Mouse (Mus musculus) embryonic facial prominence, embryonic 11.5 days (tissue): ENCODE data around the gene 4632433K11Rik. TPM values are rescaled to one million over a fixed set of nuclear protein-coding genes. Genes with fewer than 3 reads are reported as not detected.

Source experiments
- ATAC-seq: fragments of 200-750 bp; cut with Nextera tagmentation; replicated peaks from 2 replicates; pipeline ENCODE4 v1.8.0; 2017; ENCODE audit warnings: low read depth; ENCODE audit not compliant: insufficient number of reproducible peaks, low FRiP score, low TSS enrichment
- DNase-seq: peaks from one replicate; pipeline ENCODE4 v3.0.0-alpha.2; 2015; ENCODE audit warnings: low spot score
- H3K27ac ChIP-seq: fragments of 300-500 bp; sonication (generic); replicated peaks from 2 replicates; pipeline ENCODE4 v1.5.1; 2014; ENCODE audit warnings: mild to moderate bottlenecking, low read depth, low read length, control low read depth
- H3K27me3 ChIP-seq: fragments of 300-500 bp; sonication (generic); 2 replicates; pipeline ENCODE4 v1.6.1; 2014; ENCODE audit warnings: mild to moderate bottlenecking, low read length, moderate library complexity, mixed read lengths; ENCODE audit not compliant: control insufficient read depth, insufficient read depth
- H3K36me3 ChIP-seq: fragments of 300-500 bp; sonication (generic); replicated peaks from 2 replicates; pipeline ENCODE4 v1.6.1; 2014; ENCODE audit warnings: low read depth, mild to moderate bottlenecking, low read length, moderate library complexity, mixed read lengths; ENCODE audit not compliant: control insufficient read depth, insufficient read depth
- H3K4me1 ChIP-seq: fragments of 300-500 bp; sonication (generic); 2 replicates; pipeline ENCODE4 v1.6.1; 2014; ENCODE audit warnings: low read length, mixed read lengths; ENCODE audit not compliant: control insufficient read depth, insufficient read depth
- H3K4me2 ChIP-seq: fragments of 300-500 bp; sonication (generic); 2 replicates; pipeline ENCODE4 v1.6.1; 2014; ENCODE audit warnings: low read depth, mild to moderate bottlenecking, control low read depth, low read length, moderate library complexity
- H3K4me3 ChIP-seq: fragments of 300-500 bp; sonication (generic); 2 replicates; pipeline ENCODE4 v1.5.1; 2014; ENCODE audit warnings: low read depth, low read length, control low read depth
- H3K9ac ChIP-seq: fragments of 300-500 bp; sonication (generic); replicated peaks from 2 replicates; pipeline ENCODE4 v1.6.1; 2014; ENCODE audit warnings: mild to moderate bottlenecking, control low read depth, low read length
- H3K9me3 ChIP-seq: fragments of 300-500 bp; sonication (generic); replicated peaks from 2 replicates; pipeline ENCODE4 v1.6.1; 2016; ENCODE audit warnings: mild to moderate bottlenecking, low read length, inconsistent platforms, mixed read lengths; ENCODE audit not compliant: control insufficient read depth
- WGBS: fragments of 180-500 bp; shearing (Covaris S2); extraction: QIAGEN DNeasy Blood & Tissue Kit; methylation state at CpG from one replicate; pipeline ENCODE4 v1.1.7; 2014; 5-methylcytosine and 5-hydroxymethylcytosine counted together
- polyA plus RNA-seq: library from polyadenylated mRNA; unstranded; fragments of >200 nt; fragmentation: Nextera tagmentation; extraction: Ambion mirVana; gene quantifications from 2 replicates; pipeline ENCODE4 v1.2.1, GENCODE M21; 2014

4632433K11Rik gene
- not detected in 2 replicates for polyA plus RNA-seq

DNA sequence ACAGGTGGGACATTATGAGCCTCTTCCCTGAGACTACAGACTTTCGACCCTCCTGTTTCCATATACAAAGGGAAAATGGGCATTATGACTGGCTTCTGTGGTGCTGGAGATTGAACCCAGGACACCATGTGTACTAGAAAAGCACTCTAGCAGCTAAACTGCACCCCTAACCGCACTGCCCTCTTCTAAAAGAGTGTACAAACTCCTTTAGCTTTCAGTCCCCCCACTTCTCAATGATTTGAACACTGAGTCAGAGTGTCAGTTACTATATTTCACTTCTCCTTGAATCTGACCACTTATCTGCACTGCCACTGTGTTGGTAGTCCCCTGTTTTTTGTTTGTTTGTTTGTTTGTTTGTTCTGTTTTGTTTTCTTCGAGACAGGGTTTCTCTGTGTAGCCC is at the start of gene 4632433K11Rik:
Gene 4632433K11Rik (plus strand): TSS at position 301 of the 400 bp plus-strand sequence.
- ATAC-seq = no peak
- H3K36me3 ChIP-seq = peaks cover 44% of the 10 kb centered on the region
- no peak for DNase-seq
- no peak within 1 kb of the TSS for H3K27ac ChIP-seq
- H3K27me3 ChIP-seq = no peaks in the 10 kb centered on the region
- 85% methylated on average over 3 of the region's 3 CpGs for WGBS
- H3K4me2 ChIP-seq = no peak within 1 kb of the TSS
- no peaks in the 10 kb centered on the region for H3K4me1 ChIP-seq
- peaks cover 28% of the 10 kb centered on the region for H3K9me3 ChIP-seq
- H3K4me3 ChIP-seq = no peak within 1 kb of the TSS
- no peak within 1 kb of the TSS for H3K9ac ChIP-seq

DNA sequence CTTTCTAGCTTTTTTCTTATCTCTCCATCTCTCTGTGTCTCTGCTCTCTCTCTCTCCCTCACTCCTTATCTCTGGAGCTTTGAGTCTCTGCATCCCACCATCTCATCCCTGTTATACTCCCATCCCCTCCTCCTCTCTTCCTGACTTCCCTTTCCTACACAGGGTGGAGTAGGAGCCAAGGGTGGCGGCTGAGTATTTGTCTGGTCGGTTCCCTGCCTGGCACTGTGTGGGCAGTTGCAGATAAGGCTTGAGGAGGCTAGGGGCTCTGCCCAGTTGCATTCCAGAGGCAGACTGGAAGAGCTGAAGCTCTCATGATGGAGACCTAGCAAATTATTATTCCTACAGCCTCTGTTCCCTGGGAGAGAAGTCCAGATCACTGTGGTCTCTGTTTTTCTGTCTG is 45.7 kb upstream of the 4632433K11Rik start:
- no peak for ATAC-seq
- no peaks in the 10 kb centered on the region for H3K4me1 ChIP-seq
- no peaks in the 10 kb centered on the region for H3K9me3 ChIP-seq
- H3K4me3 ChIP-seq = no peak overlapping the region
- H3K27ac ChIP-seq = no peak overlapping the region
- no peaks in the 10 kb centered on the region; the same call in 1 of the 2 replicates for H3K36me3 ChIP-seq
- H3K27me3 ChIP-seq = peaks cover 7% of the 10 kb centered on the region
- no peak for DNase-seq
- no peak overlapping the region for H3K4me2 ChIP-seq
- 65% methylated on average over 2 of the region's 2 CpGs for WGBS
- H3K9ac ChIP-seq = no peak overlapping the region

DNA sequence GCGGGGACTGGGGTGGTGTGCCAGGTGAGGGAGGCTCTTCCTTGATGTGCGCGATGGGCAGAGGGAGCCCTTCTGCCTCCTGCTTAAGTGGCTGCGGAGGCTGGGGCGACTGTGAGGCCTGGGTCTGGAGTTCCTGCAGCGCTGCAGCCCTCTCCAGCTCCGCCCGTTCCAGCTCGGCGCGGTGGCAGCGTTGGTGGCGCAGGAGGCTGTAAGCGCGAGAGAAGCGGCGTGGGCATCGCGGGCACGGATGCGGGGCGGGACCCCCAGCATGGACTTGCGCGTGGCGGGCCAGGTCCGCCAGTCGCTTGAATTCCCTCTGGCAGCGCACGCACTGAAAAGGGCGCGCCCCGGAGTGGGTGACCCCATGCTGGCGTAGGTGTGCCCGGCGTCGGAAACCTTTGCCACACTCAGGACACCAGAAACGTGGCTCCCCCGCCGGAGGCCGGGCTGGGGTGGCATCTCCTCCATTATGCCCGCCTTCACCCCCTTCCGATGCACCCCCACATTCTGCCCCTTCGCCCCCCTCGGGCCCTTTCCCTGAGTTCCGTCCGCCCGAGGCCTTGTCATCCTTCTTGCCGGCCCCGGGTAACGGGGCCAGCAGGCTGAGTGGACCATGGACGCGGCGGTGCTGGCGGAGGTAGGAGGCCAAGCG is 40.4 kb upstream of the 4632433K11Rik start:
- H3K9ac ChIP-seq = peak overlapping the region; percentile 9; the same call in 1 of the 2 replicates
- peaks cover 4% of the 10 kb centered on the region; the same call in 1 of the 2 replicates for H3K36me3 ChIP-seq
- WGBS = 29% methylated on average over 44 of the region's 55 CpGs
- H3K27me3 ChIP-seq = peaks cover 21% of the 10 kb centered on the region
- H3K4me1 ChIP-seq = no peaks in the 10 kb centered on the region
- H3K9me3 ChIP-seq = no peaks in the 10 kb centered on the region
- DNase-seq = no peak
- no peak overlapping the region for H3K27ac ChIP-seq
- no peak overlapping the region for H3K4me3 ChIP-seq
- no peak for ATAC-seq
- peak overlapping the region; percentile 21; the same call in 1 of the 2 replicates for H3K4me2 ChIP-seq

DNA sequence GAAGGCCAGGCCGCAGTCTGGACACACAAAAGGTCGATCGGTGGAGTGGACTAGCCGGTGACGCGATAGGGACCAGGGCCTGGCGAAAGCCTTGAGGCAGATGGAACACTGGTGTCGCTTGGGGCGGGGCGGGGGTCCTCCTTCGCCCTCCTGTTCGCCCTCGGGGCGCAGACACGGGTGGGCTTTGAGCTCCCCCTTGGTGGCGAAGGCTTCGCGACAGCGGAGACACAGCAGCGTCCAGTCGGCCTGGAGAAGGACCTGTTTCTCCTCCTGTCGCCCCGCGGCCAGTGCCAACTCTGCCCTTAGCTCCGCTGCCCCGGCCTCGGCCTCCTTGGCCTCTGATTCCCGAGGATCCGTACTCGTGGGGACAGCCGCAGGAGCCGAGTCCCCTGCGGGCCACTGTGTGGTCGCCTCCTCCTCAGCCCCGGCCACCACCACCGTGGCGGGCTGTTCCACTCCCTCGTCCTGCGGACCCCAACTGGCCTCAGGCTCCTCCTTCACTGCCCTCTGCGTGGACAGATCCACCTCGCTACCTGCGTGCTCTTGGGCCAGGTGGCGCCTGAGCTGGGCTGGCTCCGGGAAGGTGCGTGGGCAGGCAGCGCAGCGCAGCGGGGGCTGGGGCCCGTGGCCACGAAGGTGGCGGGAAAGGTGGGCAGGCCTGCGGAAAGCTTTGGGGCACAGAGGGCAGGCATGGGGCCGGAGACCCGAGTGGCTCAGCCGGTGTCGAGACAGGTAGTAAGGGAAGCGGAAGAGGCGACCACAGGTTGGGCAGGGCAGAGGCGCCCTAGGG is 39.7 kb upstream of the 4632433K11Rik start:
- H3K4me1 ChIP-seq = no peaks in the 10 kb centered on the region
- peaks cover 4% of the 10 kb centered on the region; the same call in 1 of the 2 replicates for H3K36me3 ChIP-seq
- peak overlapping the region; percentile 9; the same call in 1 of the 2 replicates for H3K9ac ChIP-seq
- no peak for DNase-seq
- ATAC-seq = no peak
- H3K4me2 ChIP-seq = peak overlapping the region; percentile 21; the same call in 1 of the 2 replicates
- H3K9me3 ChIP-seq = no peaks in the 10 kb centered on the region
- WGBS = 44% methylated on average over 56 of the region's 59 CpGs
- H3K27ac ChIP-seq = no peak overlapping the region
- H3K27me3 ChIP-seq = peaks cover 21% of the 10 kb centered on the region
- H3K4me3 ChIP-seq = peak overlapping the region; percentile 8; the same call in 1 of the 2 replicates

DNA sequence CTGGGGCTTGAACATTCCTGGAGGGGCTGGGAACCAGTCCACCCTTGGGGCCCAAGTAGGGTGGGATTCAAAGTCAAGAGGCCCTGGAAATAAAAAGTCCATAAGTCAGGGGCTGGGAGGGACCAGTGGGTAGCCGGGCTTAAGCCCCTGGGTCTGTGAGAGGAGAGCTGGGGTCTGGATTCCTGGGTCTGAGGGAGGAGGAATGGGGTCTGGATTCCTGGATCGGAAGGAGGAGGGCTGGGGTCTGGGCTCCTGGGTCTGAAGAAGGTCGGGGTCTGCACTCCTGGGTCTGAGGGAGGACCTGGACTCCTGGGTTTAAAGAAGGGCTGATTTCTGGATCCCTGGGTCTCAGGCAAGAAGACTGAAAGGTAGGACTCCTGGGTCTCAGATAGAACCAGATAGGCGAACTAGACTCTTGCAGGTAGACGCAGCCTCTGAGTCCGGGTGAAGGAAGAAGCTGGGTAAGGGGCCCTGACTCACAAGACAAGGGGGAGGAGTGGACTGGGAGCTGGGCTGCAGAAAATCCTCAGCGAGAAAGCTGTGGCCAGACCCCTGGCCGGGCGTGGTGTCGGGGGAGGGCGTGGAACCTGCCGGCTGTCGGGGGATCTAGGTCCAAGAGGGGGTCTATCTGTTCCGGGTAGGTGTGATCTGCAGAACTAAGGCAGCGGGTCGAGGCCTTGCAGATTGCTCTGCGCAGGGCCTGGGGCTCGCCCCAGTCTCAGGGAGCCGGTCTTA is 38.5 kb upstream of the 4632433K11Rik start:
- Histone ChIP-seq H3K4me2 (peak overlapping the region; percentile 62), H3K9ac (peak overlapping the region; percentile 89), H3K4me3 (peak overlapping the region; percentile 77), H3K36me3 (peaks cover 4% of the 10 kb centered on the region; the same call in 1 of the 2 replicates), H3K27me3 (peaks cover 21% of the 10 kb centered on the region), H3K4me1 (no peaks in the 10 kb centered on the region), H3K27ac (no peak overlapping the region), H3K9me3 (no peaks in the 10 kb centered on the region)
- ATAC-seq = no peak; the same call in 1 of the 2 replicates
- 5% methylated on average over 19 of the region's 19 CpGs for WGBS
- DNase-seq = no peak

DNA sequence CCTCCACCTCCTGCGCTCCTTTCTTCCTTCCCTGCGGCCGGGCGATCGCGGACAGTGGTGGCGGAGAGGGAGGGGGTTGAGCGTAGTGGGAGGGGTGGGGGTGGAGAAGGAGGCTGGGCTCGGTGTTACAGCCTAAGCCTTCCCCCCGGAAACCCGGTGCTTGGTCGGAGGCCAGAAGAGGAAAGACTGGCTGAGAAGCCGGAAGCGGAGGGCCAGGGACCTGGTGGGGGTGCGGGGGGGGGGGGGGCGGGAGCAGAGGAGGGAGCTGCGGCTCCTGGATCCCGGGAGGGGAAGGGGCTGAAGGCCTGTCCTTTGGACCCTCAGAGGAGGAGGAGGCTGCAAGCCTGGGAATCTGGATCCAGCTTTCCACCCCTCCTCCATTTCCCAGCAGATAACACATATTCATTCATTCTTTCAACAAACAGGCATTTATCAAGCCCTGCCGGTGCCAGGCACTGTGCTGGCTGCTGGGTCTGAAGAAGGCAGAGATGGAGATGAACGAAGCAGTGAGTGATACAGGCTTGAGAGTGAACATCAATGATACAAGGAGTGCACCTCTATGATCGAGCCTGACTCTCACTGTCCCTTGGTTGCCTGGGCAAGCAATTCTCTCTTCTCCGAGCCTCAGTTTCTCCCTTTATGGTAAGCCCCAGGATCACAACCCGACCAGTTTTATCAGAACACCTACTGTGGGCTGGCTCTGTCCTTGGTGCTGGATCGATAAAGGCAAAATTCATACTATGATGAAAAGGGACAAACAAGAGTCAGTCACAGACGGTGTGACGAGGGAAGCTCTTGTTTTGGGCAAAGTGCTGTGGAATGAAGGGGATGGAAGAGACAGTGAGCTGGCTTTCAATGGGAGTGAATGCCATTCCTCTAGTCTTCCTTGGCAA is 37.7 kb upstream of the 4632433K11Rik start, which contains the start of gene Zfp579:
Gene Zfp579 (minus strand): TSS at position 156 of the 893 bp plus-strand sequence.
- peak within 1 kb of the TSS; percentile 62 for H3K4me2 ChIP-seq
- DNase-seq (peak; percentile 92), ATAC-seq (peak; percentile 85)
- WGBS = 6% methylated on average over 18 of the region's 26 CpGs
- H3K4me1 ChIP-seq = no peaks in the 10 kb centered on the region
- H3K27ac ChIP-seq = no peak within 1 kb of the TSS
- H3K4me3 ChIP-seq = peak within 1 kb of the TSS; percentile 77
- peak within 1 kb of the TSS; percentile 89 for H3K9ac ChIP-seq
- H3K36me3 ChIP-seq = peaks cover 4% of the 10 kb centered on the region; the same call in 1 of the 2 replicates
- H3K27me3 ChIP-seq = peaks cover 21% of the 10 kb centered on the region
- H3K9me3 ChIP-seq = no peaks in the 10 kb centered on the region

DNA sequence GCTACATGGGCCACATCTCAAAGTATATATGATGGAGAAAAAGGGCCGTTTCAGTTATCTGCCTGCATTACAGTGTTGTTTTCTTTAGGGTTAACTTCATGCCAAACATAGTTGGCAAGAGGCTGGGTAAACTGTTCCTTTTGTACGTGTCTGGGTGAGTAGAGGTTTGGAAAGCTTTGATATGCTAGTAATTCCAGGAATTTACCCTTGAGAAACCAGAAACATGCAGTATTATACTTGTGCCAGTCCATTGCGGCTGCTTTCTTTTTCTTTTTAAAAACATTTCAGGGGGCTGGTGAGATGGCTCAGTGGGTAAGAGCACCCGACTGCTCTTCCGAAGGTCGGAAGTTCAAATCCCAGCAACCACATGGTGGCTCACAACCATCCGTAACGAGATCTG is 37.0 kb upstream of the 4632433K11Rik start:
- H3K9ac ChIP-seq = no peak overlapping the region
- WGBS = 69% methylated on average over 8 of the region's 8 CpGs
- no peak overlapping the region for H3K27ac ChIP-seq
- peaks cover 4% of the 10 kb centered on the region; the same call in 1 of the 2 replicates for H3K36me3 ChIP-seq
- ATAC-seq (no peak), DNase-seq (no peak)
- H3K9me3 ChIP-seq = no peaks in the 10 kb centered on the region
- H3K4me3 ChIP-seq = peak overlapping the region; percentile 77
- no peaks in the 10 kb centered on the region for H3K4me1 ChIP-seq
- peaks cover 21% of the 10 kb centered on the region for H3K27me3 ChIP-seq
- H3K4me2 ChIP-seq = peak overlapping the region; percentile 62
